Mouse (Mus musculus): ENCODE results near the gene Pax4. TPM values are rescaled to one million over a fixed set of nuclear protein-coding genes. Genes with fewer than 3 reads are reported as not detected.
A peak's percentile ranks its signal among the peaks of the same experiment; 100 is the strongest.

Pax4 gene
- polyA plus RNA-seq, 1 experiment from 2014 or later: not detected

DNA sequence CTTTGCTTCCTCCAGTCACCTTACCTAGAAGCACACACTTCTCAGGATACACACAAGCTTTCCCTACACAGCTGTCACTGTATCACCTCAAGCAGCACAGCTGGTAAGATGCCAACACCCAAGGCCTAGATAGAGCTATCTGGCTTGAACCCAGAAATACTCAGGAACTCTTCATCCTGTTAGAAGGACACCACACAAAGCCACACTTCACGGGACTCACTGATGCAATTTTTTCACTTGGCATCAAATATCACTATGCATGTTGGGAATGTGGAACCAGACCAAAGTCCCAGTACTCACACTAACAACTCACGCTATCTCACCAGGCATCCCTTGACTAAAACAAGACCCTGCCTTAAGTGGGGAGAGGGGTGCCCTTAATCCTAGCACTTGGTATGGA lies 29.5 kb downstream of the Pax4 start:
- H3K27ac ChIP-seq (ENCODE audit: low read depth, low read length): no peak overlapping the region
- no peak overlapping the region for H3K9ac ChIP-seq (ENCODE audit: low read length)
- peaks cover 23% of the 10 kb centered on the region for H3K4me1 ChIP-seq (ENCODE audit: control insufficient read depth, insufficient read depth, low read length)
- no peaks in the 10 kb centered on the region for H3K27me3 ChIP-seq (replicated peaks; ENCODE audit: control insufficient read depth, insufficient read depth, low read length)
- no peak for ATAC-seq
- H3K36me3 ChIP-seq (ENCODE audit: control insufficient read depth, insufficient read depth, low read length): peaks cover 27% of the 10 kb centered on the region
- 76% methylated on average over 2 of the region's 2 CpGs for WGBS
- DNase-seq (ENCODE audit: low spot score): no peak
- no peak overlapping the region for H3K4me3 ChIP-seq (ENCODE audit: low read depth, low read length)
- H3K4me2 ChIP-seq (ENCODE audit: low read length): peak overlapping the region; percentile 82
- H3K9me3 ChIP-seq (replicated peaks; ENCODE audit: control insufficient read depth, low read length): no peaks in the 10 kb centered on the region

DNA sequence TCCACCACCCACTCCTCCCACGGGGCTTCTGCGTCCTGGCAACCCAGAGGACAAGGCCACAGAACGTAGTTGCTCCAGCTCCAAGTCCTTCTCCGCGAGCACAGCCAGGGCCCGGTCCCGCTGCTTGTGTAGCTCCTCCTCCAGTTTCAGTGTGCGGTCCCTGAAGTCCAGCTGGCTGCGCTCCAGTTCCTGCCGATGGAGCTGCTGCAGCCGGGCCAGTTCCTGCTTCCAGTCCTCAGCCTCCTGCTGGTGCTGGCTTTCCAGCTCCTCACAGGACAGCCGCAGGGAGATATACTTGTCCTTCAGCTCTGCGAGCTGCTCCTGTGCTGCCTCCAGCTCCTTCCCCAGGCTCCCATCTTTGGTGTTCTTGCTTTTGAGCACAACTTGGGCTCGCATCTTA lies 30.7 kb downstream of the Pax4 start:
- Histone ChIP-seq H3K4me1 (ENCODE audit: control insufficient read depth, insufficient read depth, low read length) (peaks cover 17% of the 10 kb centered on the region), H3K4me3 (ENCODE audit: low read depth, low read length) (no peak overlapping the region), H3K27ac (ENCODE audit: low read depth, low read length) (no peak overlapping the region), H3K4me2 (ENCODE audit: low read length) (no peak overlapping the region), H3K27me3 (replicated peaks; ENCODE audit: control insufficient read depth, insufficient read depth, low read length) (no peaks in the 10 kb centered on the region), H3K9me3 (replicated peaks; ENCODE audit: control insufficient read depth, low read length) (no peaks in the 10 kb centered on the region), H3K9ac (ENCODE audit: low read length) (no peak overlapping the region), H3K36me3 (ENCODE audit: control insufficient read depth, insufficient read depth, low read length) (peaks cover 27% of the 10 kb centered on the region)
- 82% methylated on average over 14 of the region's 14 CpGs for WGBS
- no peak for ATAC-seq
- DNase-seq (ENCODE audit: low spot score): no peak

DNA sequence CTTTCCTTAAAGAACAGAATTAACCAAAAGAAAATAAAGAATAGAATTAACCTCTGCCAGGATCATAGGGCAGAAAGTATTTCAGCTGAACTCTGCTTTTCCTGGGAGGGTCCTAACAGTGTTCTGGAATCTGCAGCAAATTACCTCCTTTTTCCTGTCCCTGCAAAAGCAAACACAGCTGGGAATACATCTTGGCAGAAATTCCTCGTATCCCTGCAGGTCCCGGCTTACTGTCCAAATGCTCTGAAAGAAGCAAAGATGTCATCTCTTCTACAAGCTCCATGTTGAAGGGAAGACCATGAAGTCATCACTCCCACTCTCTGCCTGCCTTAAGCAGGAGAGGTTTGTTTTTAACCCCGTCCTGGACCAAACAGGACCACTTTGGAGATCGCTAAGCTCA lies 32.2 kb downstream of the Pax4 start:
- Histone ChIP-seq H3K27ac (ENCODE audit: low read depth, low read length) (no peak overlapping the region), H3K9ac (ENCODE audit: low read length) (no peak overlapping the region), H3K36me3 (ENCODE audit: control insufficient read depth, insufficient read depth, low read length) (peaks cover 27% of the 10 kb centered on the region), H3K4me1 (ENCODE audit: control insufficient read depth, insufficient read depth, low read length) (peaks cover 14% of the 10 kb centered on the region), H3K4me2 (ENCODE audit: low read length) (no peak overlapping the region), H3K9me3 (replicated peaks; ENCODE audit: control insufficient read depth, low read length) (no peaks in the 10 kb centered on the region), H3K27me3 (replicated peaks; ENCODE audit: control insufficient read depth, insufficient read depth, low read length) (no peaks in the 10 kb centered on the region), H3K4me3 (ENCODE audit: low read depth, low read length) (no peak overlapping the region)
- ATAC-seq (no peak), DNase-seq (ENCODE audit: low spot score) (no peak)
- WGBS: 83% methylated on average over 4 of the region's 4 CpGs

DNA sequence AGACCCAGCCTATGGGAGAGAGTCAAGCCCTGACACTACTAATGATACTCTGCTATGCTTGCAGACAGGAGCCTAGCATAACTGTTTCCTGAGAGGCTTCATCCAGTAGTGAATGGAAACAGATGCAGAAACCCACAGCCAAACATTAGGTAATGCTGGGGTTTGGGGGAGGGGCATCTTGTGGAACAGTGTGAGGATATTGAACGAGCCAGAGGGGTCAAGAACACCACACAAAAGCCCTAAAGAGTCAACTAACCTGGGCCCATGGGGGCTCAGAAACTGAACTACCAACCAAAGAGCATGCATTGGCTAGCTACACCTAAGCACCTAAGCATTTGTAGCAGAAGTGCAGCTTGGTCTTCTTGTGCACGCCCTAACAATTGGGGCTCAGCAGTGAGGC lies 37.9 kb downstream of the Pax4 start:
- Histone ChIP-seq H3K4me2 (ENCODE audit: low read length) (no peak overlapping the region), H3K36me3 (ENCODE audit: control insufficient read depth, insufficient read depth, low read length) (peaks cover 5% of the 10 kb centered on the region), H3K27me3 (replicated peaks; ENCODE audit: control insufficient read depth, insufficient read depth, low read length) (no peaks in the 10 kb centered on the region), H3K27ac (ENCODE audit: low read depth, low read length) (no peak overlapping the region), H3K9ac (ENCODE audit: low read length) (no peak overlapping the region), H3K4me3 (ENCODE audit: low read depth, low read length) (no peak overlapping the region), H3K4me1 (ENCODE audit: control insufficient read depth, insufficient read depth, low read length) (no peaks in the 10 kb centered on the region), H3K9me3 (replicated peaks; ENCODE audit: control insufficient read depth, low read length) (no peaks in the 10 kb centered on the region)
- no peak for DNase-seq (ENCODE audit: low spot score)
- ATAC-seq: no peak
- 64% methylated on average over 2 of the region's 2 CpGs for WGBS

DNA sequence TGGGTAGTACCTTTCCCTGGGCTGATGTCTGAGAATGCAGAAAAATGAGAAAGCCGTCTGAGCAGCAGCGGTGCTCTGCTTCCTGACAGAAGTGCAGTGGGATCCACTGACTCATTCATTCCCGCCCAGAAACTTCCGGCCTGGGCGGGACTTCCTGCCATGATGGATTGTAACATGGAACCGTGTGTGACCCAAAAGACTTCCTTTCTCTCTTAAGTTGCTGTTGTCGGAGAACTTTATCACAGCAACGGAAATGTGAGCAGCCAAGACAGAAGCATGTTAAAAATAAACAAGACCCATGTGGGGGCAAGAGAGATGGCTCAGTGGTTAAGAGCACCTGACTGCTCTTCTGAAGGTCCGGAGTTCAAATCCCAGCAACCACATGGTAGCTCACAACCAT lies 39.1 kb downstream of the Pax4 start:
- Histone ChIP-seq H3K36me3 (ENCODE audit: control insufficient read depth, insufficient read depth, low read length) (no peaks in the 10 kb centered on the region; the same call in 1 of the 2 replicates), H3K4me3 (ENCODE audit: low read depth, low read length) (no peak overlapping the region), H3K4me2 (ENCODE audit: low read length) (no peak overlapping the region), H3K27ac (ENCODE audit: low read depth, low read length) (no peak overlapping the region), H3K27me3 (replicated peaks; ENCODE audit: control insufficient read depth, insufficient read depth, low read length) (no peaks in the 10 kb centered on the region), H3K9ac (ENCODE audit: low read length) (no peak overlapping the region), H3K4me1 (ENCODE audit: control insufficient read depth, insufficient read depth, low read length) (no peaks in the 10 kb centered on the region), H3K9me3 (replicated peaks; ENCODE audit: control insufficient read depth, low read length) (no peaks in the 10 kb centered on the region)
- WGBS: 90% methylated on average over 9 of the region's 9 CpGs
- DNase-seq (ENCODE audit: low spot score) (no peak), ATAC-seq (no peak)

DNA sequence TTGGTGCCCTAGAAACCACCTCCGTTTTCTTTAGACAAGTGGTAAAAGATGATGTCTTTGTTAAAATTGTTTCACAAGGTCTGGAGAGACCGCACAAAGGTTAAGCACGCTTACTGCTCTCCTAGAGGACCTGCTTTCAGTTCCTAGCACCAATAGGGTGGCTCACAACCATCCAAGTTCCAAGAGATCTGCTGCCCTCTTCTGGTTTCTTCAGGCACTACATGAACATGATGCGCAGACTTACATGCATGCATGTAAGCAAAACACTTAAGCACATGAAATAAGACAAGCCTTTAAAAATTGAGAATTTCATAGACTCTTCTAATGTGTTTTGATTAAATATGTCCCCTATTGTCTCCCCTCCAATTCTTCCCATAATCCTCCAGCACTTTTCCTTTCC lies 49.4 kb downstream of the Pax4 start:
- WGBS: 93% methylated on average over 4 of the region's 4 CpGs
- DNase-seq (ENCODE audit: low spot score): no peak
- no peak overlapping the region for H3K4me3 ChIP-seq (ENCODE audit: low read depth, low read length)
- H3K27ac ChIP-seq (ENCODE audit: low read depth, low read length): no peak overlapping the region
- no peak overlapping the region for H3K9ac ChIP-seq (ENCODE audit: low read length)
- H3K36me3 ChIP-seq (ENCODE audit: control insufficient read depth, insufficient read depth, low read length): no peaks in the 10 kb centered on the region
- 0 out of 2 replicates have a peak, but pooled peaks cover 3% of the 10 kb centered on the region for H3K9me3 ChIP-seq (replicated peaks; ENCODE audit: control insufficient read depth, low read length)
- no peak for ATAC-seq
- H3K27me3 ChIP-seq (replicated peaks; ENCODE audit: control insufficient read depth, insufficient read depth, low read length): peaks cover 6% of the 10 kb centered on the region; the same call in 1 of the 2 replicates
- H3K4me1 ChIP-seq (ENCODE audit: control insufficient read depth, insufficient read depth, low read length): peaks cover 12% of the 10 kb centered on the region
- H3K4me2 ChIP-seq (ENCODE audit: low read length): no peak overlapping the region

DNA sequence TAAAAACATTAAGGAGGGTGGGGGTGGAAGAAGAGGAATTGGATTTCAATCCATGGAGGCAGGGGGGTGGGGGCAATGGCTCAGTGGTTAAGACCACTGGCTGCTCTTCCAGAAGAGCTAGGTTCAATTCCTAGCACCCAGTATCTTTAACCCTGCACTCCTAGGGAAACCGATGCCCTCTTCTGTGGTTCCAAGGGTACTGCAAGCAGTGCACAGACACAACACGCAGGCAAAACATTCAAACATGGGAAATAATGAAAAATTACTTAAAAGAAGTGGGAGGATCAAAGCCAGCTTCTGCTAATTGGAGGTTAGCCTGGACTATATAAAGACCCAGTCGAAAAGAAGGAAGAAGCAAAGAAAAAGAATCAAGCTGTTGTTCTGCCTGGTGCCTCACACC lies 50.4 kb downstream of the Pax4 start:
- no peak for DNase-seq (ENCODE audit: low spot score)

DNA sequence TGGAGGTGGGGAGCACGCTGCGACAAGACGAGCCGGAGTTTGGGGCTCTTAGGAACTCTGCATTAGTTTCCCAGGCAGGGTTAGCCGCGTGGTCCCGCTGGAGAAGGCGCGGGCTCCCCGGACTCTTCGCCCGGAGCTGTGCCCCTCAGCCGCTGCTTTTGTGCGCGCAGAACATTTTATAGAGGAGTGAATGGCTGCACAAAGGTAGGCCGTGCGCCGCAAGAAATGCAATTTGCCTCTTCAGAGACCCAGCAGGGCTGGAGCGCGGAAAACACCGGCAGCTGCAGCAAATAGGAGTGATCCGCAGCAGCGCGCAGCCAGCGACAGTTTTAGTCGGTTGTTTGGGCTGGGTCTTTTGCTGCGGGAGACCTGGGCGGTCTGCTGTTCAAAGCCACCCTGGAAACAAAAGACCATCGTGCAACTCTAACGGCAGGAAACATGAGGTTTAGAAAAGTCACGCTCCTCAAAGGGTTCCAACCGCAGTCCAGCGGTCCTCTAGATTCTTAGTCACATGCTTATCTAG lies 51.4 kb downstream of the Pax4 start, which contains the start of gene Zfp800:
TSS of gene Zfp800 (minus strand) at position 325 of the 523 bp plus-strand sequence.
- Histone ChIP-seq H3K36me3 (ENCODE audit: control insufficient read depth, insufficient read depth, low read length) (no peaks in the 10 kb centered on the region), H3K4me3 (ENCODE audit: low read depth, low read length) (peak within 1 kb of the TSS; percentile 43), H3K9me3 (replicated peaks; ENCODE audit: control insufficient read depth, low read length) (0 out of 2 replicates have a peak, but pooled peaks cover 3% of the 10 kb centered on the region), H3K4me2 (ENCODE audit: low read length) (peak within 1 kb of the TSS; percentile 81), H3K27ac (ENCODE audit: low read depth, low read length) (peak within 1 kb of the TSS; percentile 76), H3K27me3 (replicated peaks; ENCODE audit: control insufficient read depth, insufficient read depth, low read length) (peaks cover 6% of the 10 kb centered on the region; the same call in 1 of the 2 replicates), H3K9ac (ENCODE audit: low read length) (peak within 1 kb of the TSS; percentile 66), H3K4me1 (ENCODE audit: control insufficient read depth, insufficient read depth, low read length) (peaks cover 12% of the 10 kb centered on the region)
- peak; percentile 72 for DNase-seq (ENCODE audit: low spot score)
- under 1% methylated on average over 33 of the region's 33 CpGs for WGBS
- ATAC-seq: peak; percentile 64

More for the DNA sequence above, 50.4 kb downstream of the Pax4 start:
- Histone ChIP-seq H3K27me3 (replicated peaks; ENCODE audit: control insufficient read depth, insufficient read depth, low read length) (peaks cover 6% of the 10 kb centered on the region; the same call in 1 of the 2 replicates), H3K9me3 (replicated peaks; ENCODE audit: control insufficient read depth, low read length) (0 out of 2 replicates have a peak, but pooled peaks cover 3% of the 10 kb centered on the region), H3K4me1 (ENCODE audit: control insufficient read depth, insufficient read depth, low read length) (peaks cover 12% of the 10 kb centered on the region), H3K4me2 (ENCODE audit: low read length) (no peak overlapping the region), H3K27ac (ENCODE audit: low read depth, low read length) (no peak overlapping the region), H3K4me3 (ENCODE audit: low read depth, low read length) (no peak overlapping the region), H3K9ac (ENCODE audit: low read length) (no peak overlapping the region), H3K36me3 (ENCODE audit: control insufficient read depth, insufficient read depth, low read length) (no peaks in the 10 kb centered on the region)
- no peak for ATAC-seq
- 81% methylated on average over 3 of the region's 3 CpGs for WGBS

DNA sequence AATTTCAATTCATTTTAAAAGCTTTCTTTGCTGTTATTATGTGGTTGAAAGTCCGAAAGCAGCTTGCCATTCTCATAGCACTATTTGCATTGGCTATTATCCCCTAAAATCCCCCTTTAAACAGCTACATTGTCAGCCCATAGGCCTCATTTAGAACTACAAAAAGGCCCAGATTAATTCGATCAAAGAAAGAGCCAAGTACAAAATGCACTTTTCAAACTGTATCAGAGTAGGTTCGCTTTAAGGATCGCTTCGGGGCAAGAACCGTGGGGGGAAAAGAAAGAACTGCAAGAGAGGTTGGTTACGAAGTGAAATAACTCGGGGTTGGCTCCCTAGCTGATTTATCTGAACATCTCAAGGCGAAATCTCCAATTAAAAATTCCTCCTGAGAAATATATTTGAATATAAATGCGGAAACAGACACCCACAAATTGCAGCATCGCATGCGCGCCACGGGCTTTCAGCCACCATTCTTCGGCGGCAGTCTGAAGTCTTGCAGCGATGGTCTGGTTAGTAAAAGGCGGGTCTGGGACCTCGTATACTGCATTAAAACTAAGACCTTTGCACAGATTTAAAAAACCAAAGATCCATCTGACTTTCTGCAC lies 52.2 kb downstream of the Pax4 start:
- no peaks in the 10 kb centered on the region for H3K36me3 ChIP-seq (ENCODE audit: control insufficient read depth, insufficient read depth, low read length)
- H3K27ac ChIP-seq (ENCODE audit: low read depth, low read length): peak overlapping the region; percentile 76
- H3K9me3 ChIP-seq (replicated peaks; ENCODE audit: control insufficient read depth, low read length): 0 out of 2 replicates have a peak, but pooled peaks cover 3% of the 10 kb centered on the region
- peak overlapping the region; percentile 43 for H3K4me3 ChIP-seq (ENCODE audit: low read depth, low read length)
- H3K4me2 ChIP-seq (ENCODE audit: low read length): peak overlapping the region; percentile 81
- peak; percentile 88 for DNase-seq (ENCODE audit: low spot score)
- H3K27me3 ChIP-seq (replicated peaks; ENCODE audit: control insufficient read depth, insufficient read depth, low read length): peaks cover 6% of the 10 kb centered on the region; the same call in 1 of the 2 replicates
- under 1% methylated on average over 19 of the region's 19 CpGs for WGBS
- ATAC-seq: peak; percentile 76
- peaks cover 12% of the 10 kb centered on the region for H3K4me1 ChIP-seq (ENCODE audit: control insufficient read depth, insufficient read depth, low read length)
- peak overlapping the region; percentile 66 for H3K9ac ChIP-seq (ENCODE audit: low read length)
